Mouse (Mus musculus) neural tube, embryonic 13.5 days (tissue): ENCODE results near the gene Ccdc69. TPM values are rescaled to one million over a fixed set of nuclear protein-coding genes. Genes with fewer than 3 reads are reported as not detected.

Experiments
- polyA plus RNA-seq: library from polyadenylated mRNA; unstranded; fragments of >200 nt; fragmentation: Nextera tagmentation; extraction: Ambion mirVana; gene quantifications from 2 replicates; pipeline ENCODE4 v1.2.1, GENCODE M21; 2015

The Ccdc69 gene
- polyA plus RNA-seq, 1 experiment from 2014 or later, result 0.50 TPM

Other genes with a start within 250 kb of the Ccdc69 start
- 10.9 and 13.3 TPM in 2 replicates for gene Lyrm7, start 217.2 kb downstream of the Ccdc69 start, polyA plus RNA-seq
- gene Hint1, start 211.7 kb downstream of the Ccdc69 start, polyA plus RNA-seq, result 715 and 824 TPM in 2 replicates
- gene Gpx3, start 175.7 kb downstream of the Ccdc69 start, polyA plus RNA-seq, result 67.2 and 71.8 TPM in 2 replicates
- gene Tnip1, start 115.2 kb downstream of the Ccdc69 start, polyA plus RNA-seq, result 16.1 and 17.3 TPM in 2 replicates
- 104 and 106 TPM in 2 replicates for gene Anxa6, start 44.7 kb downstream of the Ccdc69 start, polyA plus RNA-seq
- 20.3 and 20.7 TPM in 2 replicates for gene Gm2a, start 20.0 kb upstream of the Ccdc69 start, polyA plus RNA-seq
- gene Slc36a3, start 73.6 kb upstream of the Ccdc69 start, polyA plus RNA-seq, result not detected in 2 replicates
- 1.1 TPM in 2 replicates for gene Slc36a2, start 106.9 kb upstream of the Ccdc69 start, polyA plus RNA-seq
- 3.0 and 3.6 TPM in 2 replicates for gene Slc36a1, start 126.2 kb upstream of the Ccdc69 start, polyA plus RNA-seq